Mouse (Mus musculus) cortical plate, adult 2 months (tissue): ENCODE measurements around the gene Vps52. TPM values are rescaled to one million over a fixed set of nuclear protein-coding genes. Genes with fewer than 3 reads are reported as not detected.
"Not testable (repeated sequence)": the region's sequence is repeated elsewhere in the genome, so short reads cannot be mapped to it uniquely, and the experiment has no call there.

Source experiments
- H3K27ac ChIP-seq: fragments of 200-500 bp; 2 replicates; pipeline ENCODE4 v1.5.1; 2012; ENCODE audit warnings: low read length, control low read depth, inconsistent platforms; ENCODE audit not compliant: insufficient read depth
- H3K4me1 ChIP-seq: fragments of 200-500 bp; 2 replicates; pipeline ENCODE4 v1.6.1; 2011; ENCODE audit warnings: low read length; ENCODE audit not compliant: control insufficient read depth, insufficient read depth
- H3K4me3 ChIP-seq: fragments of 200-500 bp; 2 replicates; pipeline ENCODE4 v1.5.1; 2011; ENCODE audit warnings: mild to moderate bottlenecking, low read length, control low read depth; ENCODE audit not compliant: insufficient read depth
- CTCF ChIP-seq: fragments of 200-500 bp; IDR thresholded peaks from 2 replicates; pipeline ENCODE4 v1.5.1; 2011; ENCODE audit warnings: mild to moderate bottlenecking, control low read depth, low read length; ENCODE audit not compliant: insufficient read depth; ENCODE audit errors: extremely low read depth
- POLR2A ChIP-seq: fragments of 200-500 bp; IDR thresholded peaks from 2 replicates; pipeline ENCODE4 v1.6.1; 2011; ENCODE audit warnings: mild to moderate bottlenecking, low read length, control low read depth; ENCODE audit not compliant: insufficient read depth; ENCODE audit errors: extremely low read depth
- polyA plus RNA-seq: library from polyadenylated mRNA; depleted of rRNA; stranded (reverse); fragments of >200 nt; gene quantifications from 2 replicates; pipeline ENCODE4 v1.2.3, GENCODE M21; 2012

Vps52 gene
- polyA plus RNA-seq, 1 experiment, result 79.3 TPM

GRCm38 (mm10) chr17:33978631-33979031 lies 23.0 kb downstream of the Vps52 start:
- no peaks in the 10 kb centered on the region for H3K4me1 ChIP-seq
- TF ChIP-seq CTCF (no peak), POLR2A (peak; percentile 36; the same call in 1 of the 2 replicates)
- peak overlapping the region; percentile 38 for H3K4me3 ChIP-seq
- H3K27ac ChIP-seq, result no peak overlapping the region

GRCm38 (mm10) chr17:33979512-33980050 lies 24.0 kb downstream of the Vps52 start:
- H3K4me1 ChIP-seq, result no peaks in the 10 kb centered on the region
- TF ChIP-seq CTCF (no peak), POLR2A (no peak)
- H3K27ac ChIP-seq, result no peak overlapping the region
- H3K4me3 ChIP-seq, result no peak overlapping the region

DNA sequence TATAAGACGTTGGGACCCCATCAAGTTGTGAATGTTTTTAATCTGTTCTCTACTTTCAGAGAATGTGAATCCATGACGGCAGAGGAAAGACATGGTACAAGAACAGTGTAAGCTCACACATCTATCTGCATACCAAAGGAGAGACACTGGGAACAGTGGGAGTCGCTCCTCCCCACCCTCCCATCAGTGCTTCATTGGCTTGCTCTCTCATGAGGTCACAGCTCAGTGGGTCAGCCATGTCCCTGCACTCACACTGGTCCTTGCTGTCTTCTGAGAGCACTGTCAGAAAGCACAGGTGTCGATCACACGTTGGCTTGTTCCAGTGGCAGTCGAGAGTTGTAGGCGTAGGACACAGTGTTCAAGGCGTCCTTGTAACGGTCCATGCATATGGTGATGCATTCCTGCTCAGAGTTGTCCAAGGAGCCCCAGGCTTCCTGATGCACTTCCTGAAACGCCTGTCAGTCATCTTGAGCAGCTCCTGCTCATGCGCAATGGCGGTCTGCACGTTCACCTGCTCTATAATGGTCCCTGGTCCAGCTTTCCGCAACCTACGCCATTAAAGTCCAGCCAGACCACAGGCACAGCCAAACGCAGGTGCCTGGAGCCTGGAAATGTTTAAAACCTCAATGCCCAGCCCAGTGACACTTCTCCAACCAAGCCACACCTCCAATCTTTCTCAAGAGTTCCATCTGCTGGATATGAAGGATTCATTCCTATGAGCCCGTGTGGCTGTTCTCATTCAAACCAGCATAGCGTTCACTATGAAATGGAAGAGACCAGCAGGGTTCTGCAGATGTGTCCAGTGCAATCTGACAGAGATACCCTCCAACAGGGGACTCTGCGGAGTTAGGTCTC lies 24.8 kb downstream of the Vps52 start:
- Histone ChIP-seq H3K4me3 (no peak overlapping the region), H3K4me1 (no peaks in the 10 kb centered on the region), H3K27ac (peak overlapping the region; percentile 22)
- TF ChIP-seq POLR2A (no peak), CTCF (no peak)

DNA sequence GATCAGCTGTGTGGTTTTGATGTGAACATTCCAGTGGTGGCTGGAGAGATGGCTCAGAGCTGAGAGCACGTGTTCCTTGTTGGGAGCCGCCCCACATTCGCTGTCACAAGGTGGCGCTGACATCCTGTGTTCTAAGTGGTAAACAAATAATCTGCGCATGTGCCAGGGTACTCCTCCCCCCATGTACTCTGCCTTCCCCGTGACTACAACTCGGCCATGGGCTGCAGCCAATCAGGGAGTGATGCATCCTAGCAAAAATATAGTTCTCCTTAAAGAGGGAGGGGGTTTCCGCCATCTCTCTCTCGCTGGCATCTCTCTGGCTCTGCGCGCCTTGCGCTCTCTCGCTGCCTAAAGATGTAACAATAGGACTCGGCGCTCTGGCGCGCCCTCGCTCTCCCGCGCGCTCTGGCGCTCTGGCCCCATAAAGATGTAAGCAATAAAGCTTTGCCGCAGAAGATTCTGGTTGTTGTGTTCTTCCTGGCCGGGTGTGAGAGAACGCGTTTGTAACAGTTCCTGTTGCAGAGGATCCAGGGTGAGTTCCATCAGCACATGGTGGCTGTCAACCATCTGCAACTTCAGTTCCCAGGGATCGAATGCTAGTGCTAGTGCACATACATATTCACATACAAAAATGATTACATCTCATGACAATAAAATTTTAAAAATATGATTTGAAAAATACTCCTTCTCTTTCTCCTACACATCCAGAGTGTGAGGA lies 25.7 kb downstream of the Vps52 start:
- Histone ChIP-seq H3K4me3 (peak overlapping the region; percentile 33), H3K27ac (peak overlapping the region; percentile 59)
- TF ChIP-seq POLR2A (peak; percentile 72), CTCF (peak; percentile 29; the same call in 1 of the 2 replicates)
- H3K4me1 ChIP-seq, result not testable (repeated sequence)

GRCm38 (mm10) chr17:33982136-33982535 lies 26.5 kb downstream of the Vps52 start:
- not testable (repeated sequence) for H3K27ac ChIP-seq, H3K4me3 ChIP-seq, H3K4me1 ChIP-seq
- peak; percentile 51 for TF ChIP-seq CTCF

DNA sequence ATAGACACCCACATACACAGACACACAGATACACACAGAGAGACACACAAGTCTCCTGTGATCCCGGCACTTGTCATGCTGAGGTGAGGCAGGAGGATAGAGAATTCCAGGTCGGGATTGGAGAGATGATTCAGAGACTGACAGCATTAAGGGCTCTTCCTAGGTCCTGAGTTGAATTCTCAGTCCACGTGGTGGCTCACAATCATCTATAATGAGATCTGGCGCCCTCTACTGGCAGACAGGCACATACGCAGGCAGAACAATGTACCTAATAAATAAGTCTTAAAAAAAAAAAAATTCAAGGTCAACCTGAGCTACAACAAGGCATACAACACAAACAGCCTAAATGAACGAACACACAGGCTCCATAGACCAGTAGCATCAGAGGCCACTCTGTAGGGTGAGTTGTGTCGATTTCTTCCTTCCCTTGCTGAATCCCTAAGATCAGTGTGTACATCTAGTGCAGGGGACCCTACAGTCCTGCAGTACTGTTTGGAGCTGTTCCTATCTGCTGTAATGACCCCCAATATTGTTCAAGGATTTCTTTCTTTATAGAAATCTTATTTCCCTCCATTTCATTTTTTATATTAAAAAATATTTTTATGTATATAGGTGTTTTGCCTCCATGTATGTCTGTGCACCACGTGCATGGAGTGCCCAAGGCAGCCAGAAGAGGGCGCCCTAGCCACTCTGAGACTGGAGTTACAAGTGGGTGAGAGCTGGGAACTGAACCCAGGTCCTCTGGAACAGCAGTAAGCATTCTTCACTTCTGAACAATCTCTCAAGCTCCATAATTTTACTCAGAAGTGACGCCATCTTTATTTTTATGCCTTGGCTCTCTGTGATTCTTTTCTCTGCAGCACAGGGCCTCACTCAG lies 36.4 kb downstream of the Vps52 start:
- no peak for TF ChIP-seq POLR2A
- peak; percentile 72 for TF ChIP-seq CTCF
- Histone ChIP-seq H3K27ac (no peak overlapping the region), H3K4me3 (no peak overlapping the region), H3K4me1 (no peaks in the 10 kb centered on the region)

- TF ChIP-seq CTCF (no peak), POLR2A (no peak)
- no peaks in the 10 kb centered on the region for H3K4me1 ChIP-seq
These were observed 39.3 kb downstream of the Vps52 start for GRCm38 (mm10) chr17:33994959-33995358.

GRCm38 (mm10) chr17:33995651-33996050 lies 40.0 kb downstream of the Vps52 start:
- Histone ChIP-seq H3K4me3 (no peak overlapping the region), H3K27ac (no peak overlapping the region), H3K4me1 (no peaks in the 10 kb centered on the region)
- TF ChIP-seq CTCF (no peak), POLR2A (no peak)

More at GRCm38 (mm10) chr17:33994959-33995358, 39.3 kb downstream of the Vps52 start:
- H3K4me3 ChIP-seq, result no peak overlapping the region
- no peak overlapping the region for H3K27ac ChIP-seq

- not testable (repeated sequence) for H3K4me3 ChIP-seq, H3K27ac ChIP-seq, H3K4me1 ChIP-seq
These were observed 41.4 kb downstream of the Vps52 start for GRCm38 (mm10) chr17:33997025-33997424.

DNA sequence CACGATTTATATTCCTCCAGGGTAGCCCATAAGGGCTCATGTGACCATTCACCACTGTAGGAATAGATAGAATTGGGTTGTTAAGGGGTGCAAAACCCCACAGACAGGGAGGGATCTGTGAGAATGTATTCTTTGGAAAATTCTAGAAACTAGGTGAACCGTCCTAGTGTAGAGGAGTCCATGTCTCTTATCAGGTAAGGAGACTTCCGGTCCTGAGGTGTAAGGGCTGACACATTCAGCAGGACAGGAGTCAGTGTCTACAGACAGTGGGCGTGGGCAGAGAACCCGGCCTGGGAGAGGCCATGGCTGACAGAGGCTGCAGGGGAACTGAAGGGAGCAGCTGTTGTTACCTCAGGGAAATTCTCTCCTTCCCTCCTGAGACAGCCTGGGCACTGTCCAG lies 43.1 kb downstream of the Vps52 start:
- not testable (repeated sequence) for H3K27ac ChIP-seq, H3K4me1 ChIP-seq
- H3K4me3 ChIP-seq, result peak overlapping the region; percentile 13; the same call in 1 of the 2 replicates
